Mouse (Mus musculus) MEL-GATA-1-ER (cell line): ENCODE results near the gene Topbp1.
A peak's percentile ranks its signal among the peaks of the same experiment; 100 is the strongest.
"Not testable (repeated sequence)": the region's sequence is repeated elsewhere in the genome, so short reads cannot be mapped to it uniquely, and the experiment has no call there.

ENCODE experiments used
- DNase-seq: peaks from one replicate; pipeline ENCODE4 v3.0.0-alpha.2; 2012; ENCODE audit warnings: low read depth; ENCODE audit errors: extremely low read depth

Gene Topbp1

GRCm38 (mm10) chr9:103348791-103349190 lies 43.8 kb downstream of the Topbp1 start:
- DNase-seq = no peak

GRCm38 (mm10) chr9:103353500-103354260 lies 48.7 kb downstream of the Topbp1 start:
- DNase-seq = not testable (repeated sequence)

DNA sequence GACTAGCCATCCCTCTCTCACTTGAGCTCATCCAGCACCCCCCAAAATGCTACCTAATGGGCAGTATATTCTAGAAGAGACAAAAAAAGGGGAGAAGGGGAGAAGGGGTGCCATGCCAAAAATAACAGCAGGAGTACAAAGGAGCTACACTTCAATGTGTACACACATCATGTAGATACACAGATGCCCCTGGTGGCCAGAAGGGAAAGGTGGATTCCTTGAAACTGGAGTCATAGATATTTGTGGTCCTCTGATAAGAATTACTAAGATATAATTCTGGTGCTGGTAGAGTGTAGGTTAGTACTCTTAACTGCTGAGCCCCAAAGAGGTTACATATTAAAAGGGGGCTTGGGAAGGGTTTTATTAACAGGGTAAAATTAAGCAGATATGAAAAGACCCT lies 52.9 kb downstream of the Topbp1 start:
- DNase-seq = no peak

GRCm38 (mm10) chr9:103358545-103358944 lies 53.5 kb downstream of the Topbp1 start:
- no peak for DNase-seq

DNA sequence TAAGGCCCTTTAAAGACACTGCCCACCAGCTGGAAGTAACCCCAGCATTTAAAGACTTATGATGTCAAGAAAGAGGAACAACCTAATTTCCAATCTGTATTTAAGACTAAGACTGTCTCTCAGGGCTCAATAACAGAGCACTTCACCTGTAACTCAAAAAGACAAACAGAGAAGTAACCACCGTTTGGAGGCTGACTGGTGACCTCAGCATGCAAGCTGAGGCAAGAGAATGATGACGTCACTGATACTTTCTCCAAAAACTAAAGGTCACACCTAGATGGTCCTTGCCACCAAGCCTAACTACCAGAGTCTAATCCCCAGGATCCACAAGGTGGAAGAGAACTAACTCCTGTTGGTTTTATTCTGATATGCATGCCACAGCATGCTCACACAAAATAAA lies 55.6 kb downstream of the Topbp1 start:
- no peak for DNase-seq

DNA sequence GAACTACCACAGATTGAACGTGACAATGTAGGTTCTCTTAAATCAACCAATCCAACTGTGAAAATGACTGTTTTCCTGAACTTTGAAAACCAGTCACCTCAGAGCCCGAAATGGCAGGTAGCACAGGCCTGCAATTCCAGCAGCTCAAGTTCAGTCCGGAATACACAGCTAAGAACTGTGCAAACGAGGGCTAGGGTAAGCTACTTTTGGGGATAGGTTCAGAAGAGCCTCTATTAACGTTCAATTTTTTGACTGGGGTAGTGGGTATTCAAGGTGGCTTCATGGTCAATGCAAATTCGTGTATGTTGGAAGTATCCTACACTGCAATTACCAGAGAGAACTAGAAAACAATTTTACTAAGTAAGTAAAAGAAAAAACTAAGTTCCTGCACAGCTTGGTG lies 58.1 kb downstream of the Topbp1 start:
- DNase-seq = no peak

DNA sequence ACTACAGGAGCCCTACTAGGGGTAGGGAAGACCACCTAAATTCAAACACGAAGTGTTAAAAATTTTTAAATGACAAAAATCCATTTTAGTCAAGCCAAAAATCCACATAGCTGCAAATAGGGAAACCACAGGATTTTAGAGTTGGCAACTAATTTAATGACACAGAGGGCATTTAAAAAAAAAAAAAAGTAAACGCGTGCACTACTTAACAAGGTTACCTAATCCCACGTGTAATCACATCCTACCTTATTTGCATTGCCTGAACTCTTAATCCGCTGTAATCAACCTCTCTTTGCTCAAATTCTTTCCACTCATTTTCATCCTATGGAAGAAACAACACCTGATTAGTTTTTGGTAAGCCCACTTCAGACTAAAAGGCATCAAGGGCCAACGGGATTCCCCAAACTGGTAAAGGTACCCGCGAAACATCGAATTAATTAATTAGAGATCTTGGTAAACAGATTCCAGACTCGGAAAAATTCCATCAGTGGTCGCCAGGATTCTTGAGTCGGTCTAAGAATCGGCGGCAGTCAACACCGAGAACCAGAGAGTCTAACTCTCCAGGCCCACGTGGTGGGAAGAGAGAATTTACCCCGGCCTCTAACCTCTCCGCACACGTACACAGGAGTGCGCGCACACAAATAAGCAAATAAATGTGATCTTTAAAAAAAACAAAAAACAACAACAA lies 58.9 kb downstream of the Topbp1 start:
- no peak for DNase-seq

DNA sequence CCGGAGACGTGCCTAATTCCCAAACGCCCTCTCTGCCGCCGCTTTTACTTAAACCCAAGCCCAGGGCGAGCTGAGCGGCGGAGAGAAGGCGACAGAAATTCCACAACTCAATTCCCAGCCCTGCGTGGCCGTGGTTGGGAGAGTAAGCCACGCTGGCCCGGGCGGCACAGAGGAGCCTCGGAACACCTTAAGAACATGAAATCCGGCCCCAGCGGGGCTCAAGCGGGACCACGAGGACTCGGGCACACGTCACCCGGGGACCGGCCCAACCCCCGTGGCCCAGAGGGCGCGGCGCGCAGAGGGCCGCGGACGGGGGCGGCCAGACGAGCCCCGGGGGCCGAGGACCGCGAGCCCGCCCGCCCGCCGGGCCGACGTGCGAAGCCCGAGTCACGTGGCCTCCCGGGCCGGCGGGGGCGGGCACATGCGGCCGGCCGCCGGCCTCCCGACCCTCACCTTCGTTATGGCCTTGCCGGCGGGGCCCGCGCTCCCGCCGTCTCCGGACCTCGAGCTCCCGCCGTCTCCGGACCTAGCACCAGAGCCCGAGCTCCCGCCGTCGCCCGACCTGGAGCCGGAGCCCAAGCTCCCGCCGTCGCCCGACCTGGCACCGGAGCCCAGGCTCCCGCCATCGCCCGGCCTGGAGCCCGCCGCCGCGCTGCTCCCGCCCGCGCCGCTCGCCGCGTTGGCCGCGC lies 59.7 kb downstream of the Topbp1 start:
- no peak for DNase-seq

GRCm38 (mm10) chr9:103365290-103366247 lies 60.6 kb downstream of the Topbp1 start, which contains the start of gene Cdv3:
Gene Cdv3, minus strand, starts transcription at chr9:103365840.
- DNase-seq = peak; percentile 97

GRCm38 (mm10) chr9:103366356-103366755 lies 61.3 kb downstream of the Topbp1 start:
- no peak for DNase-seq

GRCm38 (mm10) chr9:103369951-103370350 lies 64.9 kb downstream of the Topbp1 start:
- DNase-seq = no peak

DNA sequence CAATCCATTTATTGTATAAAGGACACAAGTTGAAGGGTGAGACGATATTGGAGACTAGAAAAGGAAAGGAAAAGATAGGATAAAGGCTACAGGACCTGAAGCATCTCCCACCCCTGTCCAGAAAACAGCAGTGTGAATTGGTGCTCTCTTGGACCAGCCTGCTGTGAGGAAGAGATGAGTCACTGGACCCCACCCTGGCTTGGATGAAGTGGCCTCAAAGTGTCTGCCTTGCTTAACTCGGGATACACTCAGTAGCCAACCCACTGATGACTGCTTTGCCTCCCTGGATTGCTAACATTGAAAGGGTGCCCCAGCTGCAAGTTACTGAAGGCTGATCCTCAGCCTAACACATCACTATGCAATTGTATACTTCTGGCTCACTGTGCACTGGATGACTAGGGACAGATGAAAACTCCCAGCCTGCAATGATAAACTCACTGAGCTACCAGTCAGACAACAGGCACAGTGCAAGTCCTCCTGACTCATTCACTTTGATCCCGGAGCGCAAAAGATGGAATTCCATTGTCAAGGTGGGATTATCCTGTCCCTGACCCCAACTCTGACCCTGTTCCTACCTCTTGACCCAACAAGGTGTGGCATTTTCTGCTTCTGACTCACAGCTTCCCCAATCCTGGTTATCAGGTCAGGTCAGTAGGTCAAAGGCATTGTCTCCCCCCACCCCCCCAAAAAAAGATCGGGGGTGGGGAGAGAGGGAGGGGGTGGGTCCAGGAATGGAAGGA lies 67.4 kb downstream of the Topbp1 start:
- no peak for DNase-seq

DNA sequence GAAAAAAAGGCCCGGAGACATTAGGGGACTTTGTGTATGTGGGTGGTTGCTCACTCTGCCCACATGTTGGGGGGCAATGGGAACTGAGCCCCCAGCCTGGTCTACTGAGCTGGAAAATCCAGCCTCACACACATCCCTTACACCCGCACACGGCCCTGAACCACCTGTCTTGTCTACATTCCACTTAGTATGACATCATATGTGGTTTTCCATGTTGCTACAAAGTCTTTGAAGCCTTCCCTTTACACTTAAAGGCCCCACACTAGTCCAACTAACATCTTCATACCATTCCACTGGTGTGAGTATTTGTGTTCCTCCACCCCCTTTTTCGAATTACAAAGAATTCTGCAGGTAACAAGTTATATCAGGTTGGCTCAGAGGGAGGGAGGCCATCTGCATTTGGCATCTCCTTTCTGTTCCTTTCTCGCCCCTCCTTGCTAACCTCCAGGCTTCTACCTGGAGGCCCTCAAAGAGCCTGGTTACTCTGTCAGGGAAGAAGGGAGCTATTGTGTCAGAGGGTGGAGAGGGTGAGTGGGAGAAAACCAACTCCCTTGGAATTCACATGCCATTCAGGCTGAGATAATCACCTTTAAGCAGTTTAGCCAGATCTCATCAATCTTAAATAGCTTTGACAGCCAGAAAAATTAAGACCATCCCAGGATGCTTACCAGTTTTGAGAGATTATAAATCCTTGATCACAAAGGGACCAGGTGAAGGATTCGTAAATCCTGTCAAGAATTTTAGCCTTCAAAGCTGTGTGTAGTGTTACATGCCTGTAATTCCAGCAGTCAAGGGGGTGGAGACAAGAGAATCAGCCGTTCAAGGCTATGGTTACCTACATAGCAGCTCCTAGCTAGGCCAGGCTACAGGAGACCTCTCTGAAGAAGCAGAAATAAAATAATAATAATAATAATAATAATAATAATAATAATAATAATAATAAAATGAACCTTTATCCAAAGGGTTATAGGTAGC lies 71.6 kb downstream of the Topbp1 start:
- no peak for DNase-seq

GRCm38 (mm10) chr9:103378686-103379085 lies 73.7 kb downstream of the Topbp1 start:
- DNase-seq = no peak

DNA sequence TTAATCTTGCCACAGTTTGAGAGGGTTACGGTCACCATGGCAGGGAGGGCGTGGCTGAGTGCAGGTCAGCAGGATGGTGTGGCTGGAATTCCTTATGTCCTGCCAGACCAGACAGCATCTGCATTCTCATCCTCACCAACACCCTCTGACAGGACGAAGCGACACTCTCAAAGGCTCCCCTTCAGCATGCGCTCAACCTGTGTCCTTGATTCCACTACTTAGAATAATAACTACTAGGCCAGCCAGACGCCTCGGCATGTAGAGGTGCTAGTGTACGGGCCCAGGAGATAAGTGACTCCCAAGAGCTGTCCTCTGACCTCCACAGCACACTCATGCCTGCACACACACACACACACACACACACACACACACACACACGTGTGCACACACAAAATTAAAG lies 74.2 kb downstream of the Topbp1 start:
- DNase-seq = no peak

DNA sequence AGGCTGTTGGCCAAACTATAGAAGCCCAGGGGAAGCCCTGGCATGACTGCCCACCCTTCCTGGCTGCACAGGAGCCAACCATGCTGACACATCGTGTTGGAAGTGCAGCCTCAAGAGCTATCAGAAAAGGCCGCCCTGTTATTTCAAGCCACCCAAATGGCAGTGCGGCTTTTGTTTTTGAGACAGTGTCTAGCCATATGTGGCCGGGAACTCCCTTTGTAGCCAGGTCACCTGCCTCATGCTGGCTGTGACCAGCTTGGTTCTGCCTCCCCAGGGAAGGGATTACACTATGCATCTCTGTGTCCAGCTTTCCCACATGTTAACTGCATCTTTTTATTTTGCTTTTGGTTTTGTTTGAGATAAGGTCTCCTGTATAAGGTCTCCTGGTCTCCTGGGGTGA lies 75.6 kb downstream of the Topbp1 start:
- no peak for DNase-seq

- DNase-seq = no peak
These were observed 78.0 kb downstream of the Topbp1 start for GRCm38 (mm10) chr9:103382989-103383388.

DNA sequence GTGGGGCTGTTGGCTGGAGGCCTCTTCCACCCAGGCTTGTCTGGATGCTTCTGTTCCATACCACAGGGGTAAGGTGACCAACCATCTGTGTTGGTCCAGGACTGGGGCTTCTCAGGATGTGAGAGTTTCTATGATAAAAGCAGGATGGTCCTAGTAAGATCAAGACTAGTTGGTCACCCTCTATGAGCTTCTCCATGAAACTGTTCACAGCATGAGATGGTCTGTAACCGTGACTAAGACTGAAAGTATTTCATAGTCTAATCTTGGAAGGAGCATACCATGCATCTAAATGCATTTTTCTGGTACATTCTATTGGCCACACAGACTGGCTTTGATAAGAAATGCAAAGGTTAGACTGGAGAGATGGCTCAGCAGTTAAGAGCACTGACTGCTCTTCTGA lies 78.6 kb downstream of the Topbp1 start:
- no peak for DNase-seq

- no peak for DNase-seq
These were observed 79.3 kb downstream of the Topbp1 start for GRCm38 (mm10) chr9:103384141-103384796.
